Mouse (Mus musculus): ENCODE results near the gene Vmn2r88.

- TF ChIP-seq POLR2A (IDR thresholded peaks at IDR 0.05; ENCODE audit: control insufficient read depth, low read depth, low read length) (no peak), CTCF (IDR thresholded peaks at IDR 0.05; ENCODE audit: control insufficient read depth, insufficient read depth, insufficient replicate concordance, low read depth, low read length) (no peak)
These were observed 24.9 kb upstream of the Vmn2r88 start for GRCm38 (mm10) chr14:51385741-51386140.
